Comparison of ENCODE assay signal across 9 mouse cellular contexts in the genomic region with DNA sequence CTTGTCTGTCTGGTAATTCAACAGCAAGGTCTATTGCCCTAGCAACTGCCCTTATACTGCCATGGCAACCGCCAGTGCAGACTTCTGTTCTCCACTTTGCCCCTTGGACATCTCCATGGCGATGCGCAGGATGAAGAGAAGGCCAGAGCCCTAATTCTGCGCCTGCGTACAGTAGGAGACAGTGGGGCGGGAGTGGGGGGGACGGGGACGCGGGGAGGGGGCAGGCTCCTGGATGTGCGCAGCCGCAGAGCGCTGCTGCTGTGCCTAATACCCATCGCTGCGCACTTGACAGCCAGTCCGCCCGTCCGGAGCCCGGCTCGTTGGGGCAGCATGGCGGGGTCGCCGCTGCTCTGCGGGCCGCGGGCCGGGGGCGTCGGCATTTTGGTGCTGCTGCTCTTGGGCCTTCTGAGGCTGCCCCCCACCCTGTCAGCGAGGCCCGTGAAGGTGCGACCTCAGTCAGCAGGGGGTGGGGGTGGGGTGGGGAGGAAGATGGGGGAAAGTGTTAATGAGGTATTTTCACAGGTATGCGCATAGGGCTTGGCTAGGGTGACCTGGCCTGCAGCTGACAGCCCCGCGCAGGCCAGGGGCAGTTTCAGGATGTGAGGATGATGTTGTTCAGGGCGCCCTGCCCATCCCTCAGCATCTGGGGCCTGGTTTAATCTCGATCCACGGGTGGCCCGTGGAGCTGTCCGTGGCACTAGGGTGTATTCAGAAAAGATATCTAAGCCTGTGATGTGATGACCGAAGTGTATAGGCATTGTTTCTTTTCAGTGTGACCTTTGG. TPM values are rescaled to one million over a fixed set of nuclear protein-coding genes. Genes with fewer than 3 reads are reported as not detected.
DNase-seq lines count a peak whose midpoint lies in the region; ATAC-seq and TF ChIP-seq lines count a peak whose summit lies in the region.
"Had no signal": no experiment of that assay in that cellular context is flagged by ENCODE, and none has a peak within 500 bp of the region (broad histone marks: within the 10 kb centered on the region; RNA-seq: fewer than 3 reads in every experiment).

TSS of gene Pcsk1n (plus strand) at position 222 of the 783 bp plus-strand sequence.

- peak; percentile 78 for ATAC-seq in embryonic facial prominence, embryonic 11.5 days (replicated peaks; ENCODE audit: insufficient number of reproducible peaks, low FRiP score, low TSS enrichment, low read depth)
- peak; percentile 44; the same call in 1 of the 2 replicates for ATAC-seq in intestine, embryonic 16.5 days
- ATAC-seq in stomach, embryonic 15.5 days (ENCODE audit: insufficient read depth, low FRiP score, low read depth), result no peak

- H3K9ac ChIP-seq in ES-Bruce4 (ENCODE audit: low read depth, poor library complexity, severe bottlenecking), result peak within 1 kb of the TSS; percentile 61
- no peak within 1 kb of the TSS for H3K9ac ChIP-seq in embryonic facial prominence, embryonic 11.5 days (replicated peaks; ENCODE audit: low read length)
- H3K9ac ChIP-seq in intestine, embryonic 16.5 days (ENCODE audit: low read depth, low read length), result no peak within 1 kb of the TSS
- H3K9ac ChIP-seq in stomach, embryonic 15.5 days, result no peak within 1 kb of the TSS

- H3K4me3 ChIP-seq in ES-Bruce4 (ENCODE audit: low read depth, low read length), result peak within 1 kb of the TSS; percentile 72
- peak within 1 kb of the TSS; percentile 25 for H3K4me3 ChIP-seq in embryonic facial prominence, embryonic 11.5 days (ENCODE audit: low read depth, low read length)
- H3K4me3 ChIP-seq in intestine, embryonic 16.5 days (ENCODE audit: low read length), result 0 out of 2 replicates have a peak within 1 kb of the TSS, but pooled peaks have one; percentile 5
- H3K4me3 ChIP-seq in midbrain, embryonic 10.5 days, result peak within 1 kb of the TSS; percentile 54
- H3K4me3 ChIP-seq in stomach, embryonic 15.5 days (replicated peaks), result 0 out of 2 replicates have a peak within 1 kb of the TSS, but pooled peaks have one; percentile 5

- DNase-seq in adrenal gland, adult 8-10 months, result no peak
- peak; percentile 43 for DNase-seq in embryonic facial prominence, embryonic 11.5 days (ENCODE audit: low spot score)
- DNase-seq in midbrain, embryonic 10.5 days (ENCODE audit: low spot score), result peak; percentile 75
- no peak for DNase-seq in urinary bladder, postnatal 14 days (ENCODE audit: low spot score)
- no peak for DNase-seq in spleen, postnatal 14 days (ENCODE audit: low spot score in 2 of 2)

- peaks cover 4% of the 10 kb centered on the region for H3K4me1 ChIP-seq in ES-Bruce4 (ENCODE audit: control insufficient read depth, insufficient read depth, low read length)
- no peaks in the 10 kb centered on the region for H3K4me1 ChIP-seq in embryonic facial prominence, embryonic 11.5 days (ENCODE audit: control insufficient read depth, insufficient read depth, low read length)
- no peaks in the 10 kb centered on the region for H3K4me1 ChIP-seq in intestine, embryonic 16.5 days (ENCODE audit: control insufficient read depth, insufficient read depth, low read length)
- H3K4me1 ChIP-seq in midbrain, embryonic 10.5 days, result peaks cover 34% of the 10 kb centered on the region
- H3K4me1 ChIP-seq in stomach, embryonic 15.5 days, result 0 out of 2 replicates have a peak, but pooled peaks cover 4% of the 10 kb centered on the region

- 13% methylated on average over 27 of the region's 40 CpGs for WGBS in embryonic facial prominence, embryonic 11.5 days
- 15% methylated on average over 29 of the region's 40 CpGs for WGBS in intestine, embryonic 16.5 days
- WGBS in midbrain, embryonic 10.5 days, result 22% methylated on average over 40 of the region's 40 CpGs
- 16% methylated on average over 39 of the region's 40 CpGs for WGBS in stomach, embryonic 15.5 days

- TF ChIP-seq POLR2A in ES-Bruce4 (IDR thresholded peaks at IDR 0.05; ENCODE audit: insufficient read depth, low read length), result no peak

- H3K9me3 ChIP-seq in ES-Bruce4 (replicated peaks; ENCODE audit: control insufficient read depth, insufficient read depth, low read length, poor library complexity, severe bottlenecking), result no peaks in the 10 kb centered on the region
- H3K9me3 ChIP-seq in embryonic facial prominence, embryonic 11.5 days (replicated peaks; ENCODE audit: control insufficient read depth, low read length), result no peaks in the 10 kb centered on the region
- H3K9me3 ChIP-seq in intestine, embryonic 16.5 days (ENCODE audit: control insufficient read depth, low read length), result no peaks in the 10 kb centered on the region
- peaks cover 27% of the 10 kb centered on the region for H3K9me3 ChIP-seq in midbrain, embryonic 10.5 days (replicated peaks)
- no peaks in the 10 kb centered on the region for H3K9me3 ChIP-seq in stomach, embryonic 15.5 days

- peak within 1 kb of the TSS; percentile 40 for H3K4me2 ChIP-seq in embryonic facial prominence, embryonic 11.5 days (ENCODE audit: low read depth, low read length)
- H3K4me2 ChIP-seq in intestine, embryonic 16.5 days (ENCODE audit: low read depth, low read length), result peak within 1 kb of the TSS; percentile 32; the same call in 1 of the 2 replicates
- peak within 1 kb of the TSS; percentile 23; the same call in 1 of the 2 replicates for H3K4me2 ChIP-seq in stomach, embryonic 15.5 days

- H3K27ac ChIP-seq in ES-Bruce4 (ENCODE audit: insufficient read depth, low read length), result no peak within 1 kb of the TSS; the same call in 1 of the 2 replicates
- H3K27ac ChIP-seq in embryonic facial prominence, embryonic 11.5 days (replicated peaks; ENCODE audit: low read depth, low read length), result no peak within 1 kb of the TSS
- no peak within 1 kb of the TSS for H3K27ac ChIP-seq in intestine, embryonic 16.5 days (ENCODE audit: low read length)
- H3K27ac ChIP-seq in midbrain, embryonic 10.5 days (replicated peaks), result peak within 1 kb of the TSS; percentile 75
- no peak within 1 kb of the TSS for H3K27ac ChIP-seq in stomach, embryonic 15.5 days
- H3K27ac ChIP-seq: macrophage had no signal

- H3K27me3 ChIP-seq in ES-Bruce4 (ENCODE audit: control insufficient read depth, insufficient read depth, low read length, poor library complexity, severe bottlenecking), result no peaks in the 10 kb centered on the region
- H3K27me3 ChIP-seq in embryonic facial prominence, embryonic 11.5 days (ENCODE audit: control insufficient read depth, insufficient read depth, low read length), result peaks cover 29% of the 10 kb centered on the region
- H3K27me3 ChIP-seq in intestine, embryonic 16.5 days (replicated peaks; ENCODE audit: control insufficient read depth, insufficient read depth, low read length), result peaks cover 26% of the 10 kb centered on the region
- H3K27me3 ChIP-seq in midbrain, embryonic 10.5 days (ENCODE audit: low read depth, poor library complexity, severe bottlenecking), result peaks cover 53% of the 10 kb centered on the region
- H3K27me3 ChIP-seq in stomach, embryonic 15.5 days (replicated peaks), result peaks cover 35% of the 10 kb centered on the region

- no peak for TF ChIP-seq EP300 in ES-Bruce4 (IDR thresholded peaks at IDR 0.05; ENCODE audit: insufficient read depth, low read depth, low read length)

- no peak for TF ChIP-seq CTCF in ES-Bruce4 (IDR thresholded peaks at IDR 0.05; ENCODE audit: low read depth, low read length)

- no peaks in the 10 kb centered on the region for H3K36me3 ChIP-seq in ES-Bruce4 (ENCODE audit: control insufficient read depth, insufficient read depth, low read length, poor library complexity, severe bottlenecking)
- H3K36me3 ChIP-seq in embryonic facial prominence, embryonic 11.5 days (replicated peaks; ENCODE audit: control insufficient read depth, insufficient read depth, low read depth, low read length), result no peaks in the 10 kb centered on the region
- H3K36me3 ChIP-seq in intestine, embryonic 16.5 days (ENCODE audit: control insufficient read depth, insufficient read depth, low read length), result no peaks in the 10 kb centered on the region
- H3K36me3 ChIP-seq in midbrain, embryonic 10.5 days, result no peaks in the 10 kb centered on the region
- no peaks in the 10 kb centered on the region for H3K36me3 ChIP-seq in stomach, embryonic 15.5 days

RNA-seq across cellular contexts. Expression of gene Pcsk1n, which starts in this region (rescaled TPM):
- 12.3 and 16.9 TPM in 2 replicates for polyA plus RNA-seq in ES-Bruce4 (2011; ENCODE audit: insufficient read depth, insufficient read length, low read depth, missing spikeins)
- 10 to 100 TPM; 47.2 to 84.3 (median 72.8) TPM for total RNA-seq in adrenal gland, adult 8-10 months (2022)
- polyA plus RNA-seq in embryonic facial prominence, embryonic 11.5 days (2014; fragmentation: Nextera tagmentation; extraction: Ambion mirVana), result 4.9 and 5.3 TPM in 2 replicates
- polyA plus RNA-seq in intestine, embryonic 16.5 days (2015; fragmentation: Nextera tagmentation; extraction: Ambion mirVana), result 10.6 and 10.7 TPM in 2 replicates
- 13.3 and 26.7 TPM in 2 replicates for polyA plus RNA-seq in midbrain, embryonic 10.5 days (2016; fragmentation: Nextera tagmentation; extraction: Ambion mirVana)
- 13.0 and 13.2 TPM in 2 replicates for polyA plus RNA-seq in stomach, embryonic 15.5 days (2015; fragmentation: Nextera tagmentation; extraction: Ambion mirVana)
- polyA plus RNA-seq: macrophage had no signal

Comparison
In these comparisons a context has a peak if more than half of its experiments do, and no peak if none do; other contexts are left out.
1. H3K4me3 ChIP-seq: peak in every context shown above with its lines; median percentile 72 in ES-Bruce4; 54 in midbrain, embryonic 10.5 days; 25 in embryonic facial prominence, embryonic 11.5 days; 5 in intestine, embryonic 16.5 days; 5 in stomach, embryonic 15.5 days.
2. DNase-seq: peak in embryonic facial prominence, embryonic 11.5 days (single experiment) and midbrain, embryonic 10.5 days (single experiment); none in adrenal gland, adult 8-10 months (single experiment), urinary bladder, postnatal 14 days (single experiment) and spleen, postnatal 14 days (0 of 2).
3. Peak in every context shown above with its lines, with median percentiles within 50 percentile points of each other: H3K4me2 ChIP-seq.